Mouse (Mus musculus) bone marrow macrophage, adult 2 months (primary cell): ENCODE data around the gene Fbl. TPM values are rescaled to one million over a fixed set of nuclear protein-coding genes. Genes with fewer than 3 reads are reported as not detected.
"Not testable (repeated sequence)": the region's sequence is repeated elsewhere in the genome, so short reads cannot be mapped to it uniquely, and the experiment has no call there.

ENCODE experiments used
- H3K27ac ChIP-seq: 2 replicates; pipeline ENCODE4 v1.5.1; 2012; ENCODE audit warnings: low read depth, low read length; ENCODE audit not compliant: insufficient read depth
- H3K4me1 ChIP-seq: 2 replicates; pipeline ENCODE4 v1.6.1; 2012; ENCODE audit warnings: low read length; ENCODE audit not compliant: control insufficient read depth, insufficient read depth
- H3K4me3 ChIP-seq: 2 replicates; pipeline ENCODE4 v1.5.1; 2012; ENCODE audit warnings: mild to moderate bottlenecking, low read length, moderate library complexity; ENCODE audit not compliant: insufficient read depth
- CTCF ChIP-seq: IDR thresholded peaks from 2 replicates; pipeline ENCODE4 v1.5.1; 2012; ENCODE audit warnings: low read depth, mild to moderate bottlenecking, low read length, moderate library complexity
- POLR2A ChIP-seq: IDR thresholded peaks from 2 replicates; pipeline ENCODE4 v1.6.1; 2012; ENCODE audit warnings: mild to moderate bottlenecking, low read depth, low read length, borderline replicate concordance
- polyA plus RNA-seq: library from polyadenylated mRNA; stranded (reverse); fragments of >200 nt; gene quantifications from 2 replicates; pipeline ENCODE4 v1.2.4, GENCODE M21; 2012; ENCODE audit not compliant: missing spikeins, insufficient read depth, insufficient read length

Fbl gene
- polyA plus RNA-seq, 1 experiment: 49.4 TPM

DNA sequence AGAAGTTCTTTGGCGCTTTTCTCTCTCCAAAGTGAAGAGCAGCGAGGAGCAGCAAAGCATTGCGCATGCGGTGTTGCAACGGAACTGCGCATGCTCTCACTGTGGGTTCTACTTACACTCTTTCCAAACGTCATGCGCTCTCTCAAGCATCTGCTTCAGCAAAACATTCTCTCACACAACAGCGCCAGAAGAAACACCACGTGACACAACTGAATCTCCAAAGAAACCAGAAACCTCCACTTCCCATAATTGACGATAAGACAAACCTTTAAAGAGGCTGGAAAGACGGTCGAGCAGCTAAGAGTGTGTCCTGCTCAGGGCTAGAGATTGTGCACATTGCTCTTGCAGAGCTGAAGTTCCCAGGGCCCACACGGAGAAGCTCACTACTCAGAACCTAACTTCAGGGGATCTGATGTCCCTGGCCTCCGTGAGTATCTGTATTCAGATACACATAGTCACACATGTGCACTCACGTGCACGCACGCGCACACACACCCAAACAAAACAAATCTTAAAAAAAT is 39.5 kb downstream of the Fbl start:
- Histone ChIP-seq H3K4me3 (peak overlapping the region; percentile 60), H3K27ac (peak overlapping the region; percentile 80), H3K4me1 (no peaks in the 10 kb centered on the region; the same call in 1 of the 2 replicates)
- TF ChIP-seq CTCF: no peak
- TF ChIP-seq POLR2A: no peak

DNA sequence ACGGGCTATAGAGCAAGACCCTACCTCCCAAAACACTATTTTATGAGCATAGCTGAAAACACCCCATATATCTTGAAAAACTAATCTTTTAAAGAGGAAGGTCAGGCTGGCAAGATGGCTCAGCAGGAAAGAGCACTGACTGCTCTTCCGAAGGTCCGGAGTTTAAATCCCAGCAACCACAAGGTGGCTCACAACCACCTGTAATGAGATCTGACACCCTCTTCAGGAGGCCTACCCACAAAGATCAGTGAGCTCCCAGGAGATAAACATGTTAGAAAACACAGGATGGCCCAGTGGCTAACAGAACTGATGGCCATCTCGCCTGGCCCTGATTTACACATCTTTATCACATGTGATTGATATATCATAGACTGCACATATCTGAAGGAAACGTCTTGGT is 41.2 kb downstream of the Fbl start:
- H3K4me1 ChIP-seq: peaks cover 7% of the 10 kb centered on the region
- H3K4me3 ChIP-seq: no peak overlapping the region
- TF ChIP-seq POLR2A (no peak), CTCF (no peak)
- no peak overlapping the region for H3K27ac ChIP-seq

- H3K4me3 ChIP-seq: no peak overlapping the region
- peak; percentile 49 for TF ChIP-seq CTCF
- TF ChIP-seq POLR2A: no peak
- H3K4me1 ChIP-seq: peaks cover 9% of the 10 kb centered on the region
- no peak overlapping the region for H3K27ac ChIP-seq
Measured at GRCm38 (mm10) chr7:28214142-28214541, 44.6 kb downstream of the Fbl start.

- H3K27ac ChIP-seq, H3K4me3 ChIP-seq, H3K4me1 ChIP-seq: not testable (repeated sequence)
Measured at GRCm38 (mm10) chr7:28215950-28216349, 46.4 kb downstream of the Fbl start.

- H3K27ac ChIP-seq, H3K4me3 ChIP-seq, H3K4me1 ChIP-seq: not testable (repeated sequence)
Measured at GRCm38 (mm10) chr7:28217811-28218210, 48.3 kb downstream of the Fbl start.

DNA sequence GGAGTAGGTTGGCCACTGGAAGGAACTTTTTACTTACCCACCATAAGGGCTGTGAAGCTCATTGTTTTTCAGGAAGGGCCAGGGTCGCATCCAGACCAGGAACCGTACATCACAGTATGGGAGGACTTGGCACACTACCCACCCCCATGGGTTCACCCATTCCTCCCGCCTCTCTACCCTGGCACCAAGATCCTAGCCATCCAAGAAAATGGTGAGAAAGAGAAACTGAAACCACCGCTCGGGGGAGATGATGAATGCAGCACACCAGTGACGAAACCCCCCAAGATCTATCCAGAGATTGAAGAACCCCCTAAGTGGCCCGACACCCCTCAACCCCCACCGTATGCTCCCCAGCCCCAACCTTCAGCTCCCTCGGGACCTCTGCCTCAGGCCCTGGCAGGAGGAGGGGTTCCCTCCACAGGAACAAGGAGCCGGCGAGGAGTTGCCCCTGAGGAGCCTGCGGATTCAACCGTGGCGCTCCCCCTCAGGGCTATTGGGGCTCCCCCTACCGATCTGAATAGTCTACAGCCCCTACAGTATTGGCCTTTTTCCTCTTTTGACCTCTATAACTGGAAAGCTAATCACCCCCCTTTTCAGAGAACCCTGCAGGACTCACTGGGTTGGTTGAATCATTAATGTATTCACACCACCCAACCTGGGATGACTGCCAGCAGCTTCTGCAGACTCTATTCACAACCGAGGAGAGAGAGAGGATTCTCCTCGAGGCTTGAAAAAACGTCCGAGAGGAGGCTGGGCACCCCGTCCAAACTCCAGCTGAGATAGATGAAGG is 49.6 kb downstream of the Fbl start:
- H3K4me1 ChIP-seq, H3K27ac ChIP-seq, H3K4me3 ChIP-seq: not testable (repeated sequence)

- not testable (repeated sequence) for H3K4me3 ChIP-seq, H3K27ac ChIP-seq
Measured at GRCm38 (mm10) chr7:28226836-28227235, 57.3 kb downstream of the Fbl start.

GRCm38 (mm10) chr7:28227421-28227820 is 57.9 kb downstream of the Fbl start:
- not testable (repeated sequence) for H3K4me1 ChIP-seq, H3K27ac ChIP-seq, H3K4me3 ChIP-seq

More at GRCm38 (mm10) chr7:28226836-28227235, 57.3 kb downstream of the Fbl start:
- H3K4me1 ChIP-seq: not testable (repeated sequence)

Other genes with a start within 250 kb of the Fbl start
- 8.4 and 9.4 TPM in 2 replicates for gene Zfp974, start 240.2 kb upstream of the Fbl start, polyA plus RNA-seq
- 14.6 and 19.0 TPM in 2 replicates for gene Zfp780b, start 190.5 kb upstream of the Fbl start, polyA plus RNA-seq
- 0.91 and 1.0 TPM in 2 replicates for gene Zfp850, start 155.6 kb upstream of the Fbl start, polyA plus RNA-seq
- gene Psmc4, start 119.6 kb upstream of the Fbl start, polyA plus RNA-seq: 77.1 and 77.8 TPM in 2 replicates
- not detected in 2 replicates for gene Fcgbp, start 98.5 kb upstream of the Fbl start, polyA plus RNA-seq
- not detected in 2 replicates for gene 9530053A07Rik, start 40.2 kb upstream of the Fbl start, polyA plus RNA-seq
- gene Dyrk1b, start 9.8 kb downstream of the Fbl start, polyA plus RNA-seq: 18.7 and 20.7 TPM in 2 replicates
- gene Eid2, start 98.2 kb downstream of the Fbl start, polyA plus RNA-seq: 1.6 and 2.5 TPM in 2 replicates
- 4.3 and 4.6 TPM in 2 replicates for gene Eid2b, start 108.0 kb downstream of the Fbl start, polyA plus RNA-seq
- gene Selenov, start 121.5 kb downstream of the Fbl start, polyA plus RNA-seq: not detected in 2 replicates
- not detected in 2 replicates for gene Dll3, start 132.5 kb downstream of the Fbl start, polyA plus RNA-seq
- gene Timm50, start 142.4 kb downstream of the Fbl start, polyA plus RNA-seq: 28.3 and 31.6 TPM in 2 replicates
- 72.0 and 77.4 TPM in 2 replicates for gene Supt5, start 169.0 kb downstream of the Fbl start, polyA plus RNA-seq
- 801 and 823 TPM in 2 replicates for gene Rps16, start 180.9 kb downstream of the Fbl start, polyA plus RNA-seq
- 11.4 and 14.6 TPM in 2 replicates for gene Plekhg2, start 202.9 kb downstream of the Fbl start, polyA plus RNA-seq
- gene Zfp36, start 210.5 kb downstream of the Fbl start, polyA plus RNA-seq: 110 and 119 TPM in 2 replicates
- gene Med29, start 223.0 kb downstream of the Fbl start, polyA plus RNA-seq: 12.5 and 13.9 TPM in 2 replicates
- 102 and 123 TPM in 2 replicates for gene Paf1, start 223.2 kb downstream of the Fbl start, polyA plus RNA-seq